Mouse (Mus musculus) hindbrain, postnatal 0 days (tissue): ENCODE data around the gene Cda. TPM values are rescaled to one million over a fixed set of nuclear protein-coding genes. Genes with fewer than 3 reads are reported as not detected.

Source experiments
- ATAC-seq: fragments of 200-750 bp; cut with Nextera tagmentation; 2 replicates; pipeline ENCODE4 v1.8.0; 2017; ENCODE audit warnings: mild to moderate bottlenecking, moderate TSS enrichment, moderate library complexity
- DNase-seq: peaks from one replicate; pipeline ENCODE4 v3.0.0-alpha.2; 2015; ENCODE audit warnings: low spot score
- H3K27ac ChIP-seq: fragments of 300-500 bp; sonication (generic); 2 replicates; pipeline ENCODE4 v1.5.1; 2014; ENCODE audit warnings: mild to moderate bottlenecking
- H3K27me3 ChIP-seq: fragments of 300-500 bp; sonication (generic); 2 replicates; pipeline ENCODE4 v1.6.1; 2014; ENCODE audit warnings: low read length, mixed read lengths; ENCODE audit not compliant: insufficient read depth
- H3K36me3 ChIP-seq: fragments of 300-500 bp; sonication (generic); 2 replicates; pipeline ENCODE4 v1.6.1; 2014; ENCODE audit warnings: low read length, mixed read lengths; ENCODE audit not compliant: insufficient read depth
- H3K4me1 ChIP-seq: fragments of 300-500 bp; sonication (generic); 2 replicates; pipeline ENCODE4 v1.6.1; 2014; ENCODE audit warnings: antibody characterized with exemption, low read length, mixed read lengths; ENCODE audit not compliant: insufficient read depth
- H3K4me2 ChIP-seq: fragments of 300-500 bp; sonication (generic); 2 replicates; pipeline ENCODE4 v1.6.1; 2014; ENCODE audit warnings: low read depth, mild to moderate bottlenecking, low read length, moderate library complexity, mixed read lengths
- H3K4me3 ChIP-seq: fragments of 300-500 bp; sonication (generic); 2 replicates; pipeline ENCODE4 v1.5.1; 2014; ENCODE audit warnings: low read length
- H3K9ac ChIP-seq: fragments of 300-500 bp; sonication (generic); replicated peaks from 2 replicates; pipeline ENCODE4 v1.6.1; 2014; ENCODE audit warnings: mild to moderate bottlenecking, low read length, moderate library complexity, mixed read lengths
- H3K9me3 ChIP-seq: fragments of 300-500 bp; sonication (generic); 2 replicates; pipeline ENCODE4 v1.6.1; 2016; ENCODE audit warnings: low read length, mixed read lengths
- CTCF ChIP-seq: IDR thresholded peaks from 2 replicates; pipeline ENCODE4 v1.5.1; 2016; ENCODE audit warnings: antibody characterized with exemption, control low read depth, low read depth
- WGBS: fragments of 180-500 bp; shearing (Covaris S2); extraction: QIAGEN DNeasy Blood & Tissue Kit; methylation state at CpG from one replicate; pipeline ENCODE4 v1.1.7; 2014; 5-methylcytosine and 5-hydroxymethylcytosine counted together
- microRNA-seq, 2 experiments: library from miRNA; unstranded; fragments of <30 nt; microRNA quantifications; one replicate each; pipeline ENCODE4; 2016
- polyA plus RNA-seq: library from polyadenylated mRNA; unstranded; fragments of >200 nt; fragmentation: Nextera tagmentation; extraction: Ambion mirVana; gene quantifications from 2 replicates; pipeline ENCODE4 v1.2.1, GENCODE M21; 2015
- total RNA-seq: library from RNA; depleted of rRNA; stranded (reverse); fragments of >200 nt; gene quantifications from 2 replicates; pipeline ENCODE4 v1.2.3, GENCODE M21; 2014; rRNA removed

The Cda gene
- total and polyA plus RNA-seq, 2 experiments from 2014 or later: 12.1 to 20.5 TPM

GRCm38 (mm10) chr4:138303742-138304141 is 64.0 kb downstream of the Cda start:
- H3K4me3 ChIP-seq: peak overlapping the region; percentile 99
- TF ChIP-seq CTCF: no peak
- peak overlapping the region; percentile 65 for H3K9ac ChIP-seq
- peaks cover 10% of the 10 kb centered on the region for H3K4me1 ChIP-seq
- no peaks in the 10 kb centered on the region for H3K9me3 ChIP-seq
- H3K36me3 ChIP-seq: 0 out of 2 replicates have a peak, but pooled peaks cover under 1% of the 10 kb centered on the region
- peak overlapping the region; percentile 93 for H3K4me2 ChIP-seq
- H3K27ac ChIP-seq: peak overlapping the region; percentile 67
- 13% methylated on average over 18 of the region's 18 CpGs for WGBS
- DNase-seq: no peak
- ATAC-seq: no peak
- H3K27me3 ChIP-seq: no peaks in the 10 kb centered on the region

GRCm38 (mm10) chr4:138303011-138303410 is 64.8 kb downstream of the Cda start:
- DNase-seq (no peak), ATAC-seq (no peak)
- WGBS: 100% methylated on average over 3 of the region's 3 CpGs
- Histone ChIP-seq H3K9me3 (no peaks in the 10 kb centered on the region), H3K27ac (no peak overlapping the region), H3K4me3 (no peak overlapping the region), H3K9ac (no peak overlapping the region), H3K4me1 (peaks cover 10% of the 10 kb centered on the region), H3K27me3 (no peaks in the 10 kb centered on the region), H3K4me2 (no peak overlapping the region), H3K36me3 (no peaks in the 10 kb centered on the region)
- TF ChIP-seq CTCF: no peak

- no peak for TF ChIP-seq CTCF
- Histone ChIP-seq H3K4me1 (peaks cover 10% of the 10 kb centered on the region), H3K4me2 (no peak overlapping the region), H3K27me3 (no peaks in the 10 kb centered on the region), H3K9me3 (no peaks in the 10 kb centered on the region), H3K9ac (no peak overlapping the region), H3K27ac (no peak overlapping the region), H3K36me3 (no peaks in the 10 kb centered on the region), H3K4me3 (no peak overlapping the region)
- DNase-seq (no peak), ATAC-seq (no peak)
- WGBS: 83% methylated on average over 10 of the region's 10 CpGs
These were observed 66.5 kb downstream of the Cda start for GRCm38 (mm10) chr4:138301271-138301780.

GRCm38 (mm10) chr4:138293949-138294550 is 73.7 kb downstream of the Cda start:
- WGBS: 45% methylated on average over 11 of the region's 14 CpGs
- H3K36me3 ChIP-seq: no peaks in the 10 kb centered on the region
- no peak overlapping the region for H3K9ac ChIP-seq
- H3K27me3 ChIP-seq: no peaks in the 10 kb centered on the region
- peak; percentile 14; the same call in 1 of the 2 replicates for TF ChIP-seq CTCF
- peak; percentile 28 for DNase-seq
- no peaks in the 10 kb centered on the region for H3K9me3 ChIP-seq
- H3K27ac ChIP-seq: peak overlapping the region; percentile 78
- H3K4me3 ChIP-seq: no peak overlapping the region
- ATAC-seq: peak; percentile 72
- no peak overlapping the region for H3K4me2 ChIP-seq
- no peaks in the 10 kb centered on the region for H3K4me1 ChIP-seq

- Histone ChIP-seq H3K27me3 (no peaks in the 10 kb centered on the region), H3K4me1 (no peaks in the 10 kb centered on the region), H3K27ac (peak overlapping the region; percentile 78), H3K36me3 (no peaks in the 10 kb centered on the region), H3K4me2 (no peak overlapping the region), H3K9me3 (no peaks in the 10 kb centered on the region), H3K4me3 (no peak overlapping the region), H3K9ac (no peak overlapping the region)
- TF ChIP-seq CTCF: no peak
- ATAC-seq: peak; percentile 85
- peak; percentile 84 for DNase-seq
- WGBS: 48% methylated on average over 18 of the region's 18 CpGs
These were observed 74.4 kb downstream of the Cda start for GRCm38 (mm10) chr4:138293261-138293948.

GRCm38 (mm10) chr4:138292028-138292427 is 75.8 kb downstream of the Cda start:
- DNase-seq: no peak
- ATAC-seq: no peak
- Histone ChIP-seq H3K36me3 (no peaks in the 10 kb centered on the region), H3K4me2 (no peak overlapping the region), H3K4me1 (no peaks in the 10 kb centered on the region), H3K9me3 (no peaks in the 10 kb centered on the region), H3K27ac (no peak overlapping the region), H3K9ac (no peak overlapping the region), H3K4me3 (no peak overlapping the region), H3K27me3 (no peaks in the 10 kb centered on the region)
- TF ChIP-seq CTCF: no peak
- 73% methylated on average over 13 of the region's 13 CpGs for WGBS

GRCm38 (mm10) chr4:138288691-138289090 is 79.1 kb downstream of the Cda start:
- no peak for DNase-seq

More at GRCm38 (mm10) chr4:138288691-138289090, 79.1 kb downstream of the Cda start:
- no peaks in the 10 kb centered on the region for H3K9me3 ChIP-seq
- no peak for ATAC-seq
- WGBS: 92% methylated on average over 7 of the region's 7 CpGs
- H3K4me1 ChIP-seq: no peaks in the 10 kb centered on the region
- no peaks in the 10 kb centered on the region for H3K27me3 ChIP-seq
- no peak overlapping the region for H3K27ac ChIP-seq
- no peaks in the 10 kb centered on the region for H3K36me3 ChIP-seq
- H3K9ac ChIP-seq: no peak overlapping the region
- H3K4me2 ChIP-seq: no peak overlapping the region
- TF ChIP-seq CTCF: no peak
- no peak overlapping the region for H3K4me3 ChIP-seq

Small RNA genes within 50 kb of the gene (microRNA-seq; reads per million reads assigned to microRNA genes)
- gene Gm27646 (0 reads per million in 2 experiments), gene Mir7019 (2.5 to 2.6 reads per million in 2 experiments)

Other genes with a start within 250 kb of the Cda start
- gene Hp1bp3, start 151.7 kb downstream of the Cda start, total RNA-seq: 119 and 140 TPM in 2 replicates
- 174 and 186 TPM in 2 replicates for gene Hp1bp3, start 151.7 kb downstream of the Cda start, polyA plus RNA-seq
- gene Sh2d5, start 117.6 kb downstream of the Cda start, total RNA-seq: 25.4 and 45.8 TPM in 2 replicates
- 13.4 and 14.7 TPM in 2 replicates for gene Sh2d5, start 117.6 kb downstream of the Cda start, polyA plus RNA-seq
- gene Kif17, start 117.6 kb downstream of the Cda start, total RNA-seq: 4.1 and 6.0 TPM in 2 replicates
- 5.1 and 5.3 TPM in 2 replicates for gene Kif17, start 117.6 kb downstream of the Cda start, polyA plus RNA-seq
- gene Ddost, start 63.3 kb downstream of the Cda start, total RNA-seq: 232 and 241 TPM in 2 replicates
- gene Ddost, start 63.3 kb downstream of the Cda start, polyA plus RNA-seq: 216 and 218 TPM in 2 replicates
- gene Pink1, start 41.7 kb downstream of the Cda start, total RNA-seq: 288 and 303 TPM in 2 replicates
- 143 and 144 TPM in 2 replicates for gene Pink1, start 41.7 kb downstream of the Cda start, polyA plus RNA-seq
- gene Fam43b, start 28.5 kb upstream of the Cda start, total RNA-seq: 16.6 and 23.8 TPM in 2 replicates
- 17.9 and 18.6 TPM in 2 replicates for gene Fam43b, start 28.5 kb upstream of the Cda start, polyA plus RNA-seq
- 36.2 and 39.1 TPM in 2 replicates for gene Mul1, start 66.7 kb upstream of the Cda start, total RNA-seq
- gene Mul1, start 66.7 kb upstream of the Cda start, polyA plus RNA-seq: 19.1 and 21.6 TPM in 2 replicates
- gene Camk2n1, start 86.3 kb upstream of the Cda start, total RNA-seq: 34.9 and 37.5 TPM in 2 replicates
- 29.5 and 33.5 TPM in 2 replicates for gene Camk2n1, start 86.3 kb upstream of the Cda start, polyA plus RNA-seq